ENCODE assay signal across 13 mouse cellular contexts in the genomic region with DNA sequence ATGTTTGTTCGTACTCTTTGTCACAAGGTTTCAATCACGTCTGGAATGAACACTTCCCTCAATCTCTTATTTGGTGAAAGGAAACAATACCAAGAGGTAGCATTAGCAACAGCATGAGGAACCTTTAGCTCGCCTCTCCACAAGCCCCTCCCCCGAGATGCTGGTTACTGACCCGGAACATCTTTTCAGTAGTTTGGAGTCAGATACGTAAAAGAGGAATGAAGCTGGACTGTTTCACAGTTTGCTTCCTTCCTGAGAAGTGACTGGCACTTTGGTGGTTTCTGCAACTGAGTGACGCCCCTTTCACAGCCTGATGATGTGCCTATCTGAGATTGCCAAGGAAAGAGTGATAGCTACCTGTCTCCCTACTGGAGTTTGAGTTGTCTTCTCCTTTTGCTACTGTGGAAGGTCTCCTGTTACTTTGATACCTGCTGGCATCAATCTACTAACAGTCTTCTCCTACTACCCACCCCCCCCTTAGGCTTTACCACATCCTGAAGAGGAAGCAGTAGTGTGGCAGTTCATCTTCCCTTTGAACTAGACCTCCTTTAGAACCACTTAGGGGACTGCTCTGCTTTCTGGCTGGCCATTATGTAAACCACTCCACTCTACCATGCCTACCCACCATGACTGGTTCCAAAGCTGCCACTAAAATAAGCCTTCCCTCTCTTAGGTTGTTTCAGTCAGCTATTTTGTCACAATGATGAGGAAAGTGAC. TPM values are rescaled to one million over a fixed set of nuclear protein-coding genes. Genes with fewer than 3 reads are reported as not detected.
DNase-seq lines count a peak whose midpoint lies in the region; ATAC-seq and TF ChIP-seq lines count a peak whose summit lies in the region.
"Had no signal": no experiment of that assay in that cellular context is flagged by ENCODE, and none has a peak within 500 bp of the region (broad histone marks: within the 10 kb centered on the region; RNA-seq: fewer than 3 reads in every experiment).

No protein-coding gene starts in this region.

- H3K27me3 ChIP-seq in kidney, adult 2 months (replicated peaks; ENCODE audit: control insufficient read depth, insufficient read depth, low read length) = no peaks in the 10 kb centered on the region
- no peaks in the 10 kb centered on the region for H3K27me3 ChIP-seq in stomach, postnatal 0 days (ENCODE audit: control insufficient read depth, insufficient read depth, low read length)
- H3K27me3 ChIP-seq in hindbrain, embryonic 12.5 days = no peaks in the 10 kb centered on the region
- H3K27me3 ChIP-seq: heart, embryonic 15.5 days had no signal

- H3K9me3 ChIP-seq in stomach, postnatal 0 days (ENCODE audit: control insufficient read depth, low read length) = no peaks in the 10 kb centered on the region
- H3K9me3 ChIP-seq in hindbrain, embryonic 12.5 days (replicated peaks) = 0 out of 2 replicates have a peak, but pooled peaks cover 4% of the 10 kb centered on the region
- H3K9me3 ChIP-seq: heart, embryonic 15.5 days had no signal

- no peak overlapping the region for H3K27ac ChIP-seq in kidney, adult 2 months (ENCODE audit: insufficient read depth, low read depth, low read length)
- H3K27ac ChIP-seq in stomach, postnatal 0 days (replicated peaks) = no peak overlapping the region; the same call in 1 of the 2 replicates
- H3K27ac ChIP-seq in hindbrain, embryonic 12.5 days = no peak overlapping the region
- H3K27ac ChIP-seq: heart, embryonic 15.5 days; kidney, postnatal 0 days had no signal

- peak; percentile 19 for DNase-seq in kidney, adult 2 months
- no peak for DNase-seq in kidney, postnatal 10 days
- DNase-seq in B cell, adult 2 months = peak; percentile 74 to 81
- DNase-seq in lung, postnatal 25 days (ENCODE audit: low spot score) = peak; percentile 33
- peak; percentile 16 for DNase-seq in stomach, postnatal 0 days (ENCODE audit: low spot score)
- no peak for DNase-seq in gastrocnemius, postnatal 14 days
- DNase-seq in retina, postnatal 1 day = no peak
- DNase-seq: cerebellum, adult 18-20 months; forebrain, postnatal 0 days had no signal

- TF ChIP-seq POLR2A in kidney, adult 2 months (IDR thresholded peaks at IDR 0.05; ENCODE audit: low read depth, low read length) = no peak

- no peak overlapping the region for H3K9ac ChIP-seq in stomach, postnatal 0 days (ENCODE audit: low read length)
- no peak overlapping the region for H3K9ac ChIP-seq in hindbrain, embryonic 12.5 days
- H3K9ac ChIP-seq: forebrain, postnatal 0 days; heart, embryonic 15.5 days had no signal

- no peak for TF ChIP-seq CTCF in kidney, adult 2 months (conservative IDR thresholded peaks at IDR 0.05; ENCODE audit: insufficient read depth, insufficient read length, low read depth, low read length)
- no peak for TF ChIP-seq CTCF in stomach, postnatal 0 days (IDR thresholded peaks at IDR 0.05; ENCODE audit: low read depth)

- H3K4me1 ChIP-seq in kidney, adult 2 months (ENCODE audit: control insufficient read depth, insufficient read depth, low read length) = peaks cover 4% of the 10 kb centered on the region; the same call in 1 of the 2 replicates
- no peaks in the 10 kb centered on the region for H3K4me1 ChIP-seq in stomach, postnatal 0 days (replicated peaks; ENCODE audit: control insufficient read depth, insufficient read depth)
- H3K4me1 ChIP-seq in hindbrain, embryonic 12.5 days = no peaks in the 10 kb centered on the region
- H3K4me1 ChIP-seq: heart, embryonic 15.5 days had no signal

- H3K36me3 ChIP-seq in kidney, adult 2 months (ENCODE audit: control insufficient read depth, insufficient read depth, low read length) = no peaks in the 10 kb centered on the region
- H3K36me3 ChIP-seq in stomach, postnatal 0 days (ENCODE audit: control insufficient read depth, insufficient read depth, low read length) = no peaks in the 10 kb centered on the region
- no peaks in the 10 kb centered on the region for H3K36me3 ChIP-seq in hindbrain, embryonic 12.5 days
- H3K36me3 ChIP-seq: heart, embryonic 15.5 days had no signal

- intact Hi-C loops in gastrocnemius, postnatal 14 days (cut with DNase I; ENCODE audit: low total_unique reads) = no loop called here

- no peak overlapping the region for H3K4me3 ChIP-seq in kidney, adult 2 months (ENCODE audit: insufficient read depth, low read depth, low read length)
- no peak overlapping the region for H3K4me3 ChIP-seq in stomach, postnatal 0 days (ENCODE audit: low read depth, low read length)
- H3K4me3 ChIP-seq in hindbrain, embryonic 12.5 days = no peak overlapping the region
- H3K4me3 ChIP-seq: heart, embryonic 15.5 days had no signal

- no peak for ATAC-seq in stomach, postnatal 0 days (ENCODE audit: low FRiP score, low TSS enrichment)
- ATAC-seq in hindbrain, embryonic 12.5 days (ENCODE audit: low FRiP score) = no peak
- ATAC-seq: forebrain, postnatal 0 days had no signal

- 55% methylated on average over 7 of the region's 7 CpGs for WGBS in kidney, adult 2 months
- 71% methylated on average over 7 of the region's 7 CpGs for WGBS in stomach, postnatal 0 days
- WGBS in hindbrain, embryonic 12.5 days = 74% methylated on average over 7 of the region's 7 CpGs

- no peak overlapping the region for H3K4me2 ChIP-seq in stomach, postnatal 0 days (replicated peaks; ENCODE audit: low read depth)
- no peak overlapping the region for H3K4me2 ChIP-seq in hindbrain, embryonic 12.5 days (replicated peaks)
- H3K4me2 ChIP-seq: heart, embryonic 15.5 days; midbrain, embryonic 11.5 days had no signal

- no peak for TF ChIP-seq EP300 in stomach, postnatal 0 days (optimal IDR thresholded peaks at IDR 0.05)

RNA-seq across cellular contexts. Expression of gene Lrrk2, which starts 29.2 kb away (rescaled TPM):
- 17.7 and 18.2 TPM in 2 replicates for polyA plus RNA-seq in kidney, adult 2 months (2012; rRNA removed)
- polyA plus RNA-seq in stomach, postnatal 0 days (2015; fragmentation: Nextera tagmentation; extraction: Ambion mirVana) = 3.9 and 4.2 TPM in 2 replicates
- polyA plus RNA-seq in hindbrain, embryonic 12.5 days (2016; fragmentation: Nextera tagmentation; extraction: Ambion mirVana) = 3.8 and 4.9 TPM in 2 replicates
- total RNA-seq in gastrocnemius, postnatal 14 days (2021) = 1 to 10 TPM; 5.3 to 5.9 TPM

Comparison
In these comparisons a context has a peak if more than half of its experiments do, and no peak if none do; other contexts are left out.
1. DNase-seq: peak in kidney, adult 2 months (single experiment), B cell, adult 2 months (2 of 2), lung, postnatal 25 days (single experiment) and stomach, postnatal 0 days (single experiment); none in kidney, postnatal 10 days (single experiment), gastrocnemius, postnatal 14 days (single experiment) and retina, postnatal 1 day (single experiment).